Mouse (Mus musculus): ENCODE measurements around the gene Zfp108.

DNA sequence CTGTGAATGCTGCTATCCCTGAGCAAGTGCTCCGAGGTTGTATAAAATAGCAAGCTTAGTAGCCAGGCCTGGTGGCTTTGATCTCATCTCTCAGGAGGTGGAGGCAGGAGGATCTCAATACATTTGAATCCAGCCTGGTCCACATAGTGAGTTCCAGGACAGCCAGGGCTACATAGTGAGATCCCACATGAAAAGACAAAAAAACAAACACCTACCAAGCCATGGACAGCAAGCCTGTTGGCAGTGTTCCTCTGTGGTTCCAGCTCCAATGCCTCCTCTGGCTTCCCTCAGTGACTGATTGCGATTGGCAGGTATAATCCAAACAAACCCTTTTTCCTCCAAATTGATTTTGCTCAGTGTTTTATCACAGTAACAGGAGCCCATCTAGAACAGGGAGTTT is 44.3 kb upstream of the Zfp108 start:
- TF ChIP-seq POLR2A (IDR thresholded peaks at IDR 0.05; ENCODE audit: control insufficient read depth, low read depth, low read length) (no peak), CTCF (IDR thresholded peaks at IDR 0.05; ENCODE audit: control insufficient read depth, insufficient read depth, insufficient replicate concordance, low read depth, low read length) (no peak)
